Mouse (Mus musculus): ENCODE measurements at regions not wholly inside any gene's neighbourhood (a gene's known extent, or its start where the extent isn't known, plus 50 kb on each side); places are given as distances from the start of the nearest gene placed in this dataset.

DNA sequence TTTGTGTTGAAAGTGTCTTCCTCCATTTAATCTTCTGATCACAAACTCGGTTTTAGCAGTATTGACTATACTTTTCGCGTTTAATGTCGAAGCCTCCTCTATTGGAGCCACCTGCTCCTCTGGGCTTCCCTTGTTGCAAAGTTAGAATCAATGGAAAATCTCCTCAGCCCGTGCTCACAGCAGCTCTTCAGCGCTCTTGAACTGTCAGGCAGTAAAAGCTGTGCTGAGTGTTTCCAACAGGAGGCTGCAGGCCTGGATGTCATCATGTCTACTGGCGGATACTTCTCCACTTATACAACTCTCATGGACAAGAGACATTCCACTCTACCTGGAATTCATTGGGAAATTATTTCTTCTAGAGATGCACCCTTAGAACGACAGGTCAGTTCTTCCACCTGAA lies 380.4 kb upstream of the Crim1 start:
- DNase-seq (ENCODE audit: low spot score in 2 of 2): no peak

- DNase-seq (ENCODE audit: low spot score in 2 of 2): no peak
Observed at GRCm38 (mm10) chr17:77843949-77844348, 356.1 kb upstream of the Crim1 start.

DNA sequence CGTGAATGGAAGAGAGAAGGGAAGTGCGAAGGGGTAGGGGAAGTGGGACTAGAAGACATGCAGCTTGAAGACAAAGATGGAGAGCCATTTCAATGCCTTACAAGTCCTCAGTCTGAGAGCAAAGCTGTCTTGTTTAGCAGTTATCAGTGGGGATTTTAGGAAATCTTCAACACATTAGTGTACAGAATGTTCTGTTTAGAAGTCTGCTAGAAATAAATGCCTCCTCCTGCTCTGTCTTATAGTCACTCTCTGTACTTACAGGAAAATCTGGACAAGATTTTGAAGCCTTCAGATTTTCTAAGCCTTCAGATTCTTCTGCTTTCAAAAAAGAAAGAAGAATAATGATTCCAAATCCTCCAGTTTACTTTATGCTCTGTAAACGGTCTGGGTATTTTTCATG lies 325.6 kb upstream of the Crim1 start:
- no peak for DNase-seq (ENCODE audit: low spot score in 2 of 2)

- DNase-seq (ENCODE audit: low spot score in 2 of 2): no peak
Observed at GRCm38 (mm10) chr17:77877016-77877415, 323.0 kb upstream of the Crim1 start.

GRCm38 (mm10) chr17:77885150-77885549 lies 314.9 kb upstream of the Crim1 start:
- DNase-seq (ENCODE audit: low spot score in 2 of 2): no peak

DNA sequence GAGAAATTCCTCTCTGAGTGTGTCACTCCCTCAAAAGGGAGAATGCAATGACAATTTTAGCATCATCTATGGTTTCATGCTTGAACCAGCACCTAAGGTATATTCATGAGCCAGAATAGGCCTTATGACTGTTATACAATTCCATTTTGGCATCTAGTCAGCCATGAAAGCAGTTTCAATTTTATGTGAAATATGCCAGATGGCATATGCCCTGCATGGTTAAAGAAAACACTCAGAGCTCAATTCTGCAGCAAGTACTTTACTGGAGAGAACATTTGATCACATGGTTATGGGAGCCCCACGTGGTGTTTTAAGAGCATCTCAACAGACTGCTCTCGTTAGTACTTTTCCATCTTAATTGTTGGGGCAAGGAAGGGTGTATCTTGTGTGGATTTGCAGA lies 310.9 kb upstream of the Crim1 start:
- peak; percentile 10 to 53 for DNase-seq (ENCODE audit: low spot score in 2 of 2)

DNA sequence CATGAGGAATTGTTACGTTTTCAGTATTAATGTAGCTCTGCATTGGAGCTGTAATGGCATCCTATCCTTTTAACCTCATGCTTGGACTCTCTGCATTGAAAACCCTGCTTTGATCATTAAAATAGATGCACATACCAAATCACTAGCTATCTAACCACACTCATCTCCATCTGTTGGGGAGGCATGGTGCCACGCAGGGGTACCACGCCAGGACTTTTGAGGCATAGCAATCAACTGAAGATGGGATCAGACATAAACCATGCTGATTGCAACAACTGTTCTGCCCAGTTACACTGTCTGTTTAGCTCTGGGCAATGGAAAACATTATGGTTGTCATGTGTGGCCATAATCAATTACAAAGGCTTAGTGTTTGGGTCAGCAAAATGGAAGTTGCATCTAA lies 295.6 kb upstream of the Crim1 start:
- DNase-seq (ENCODE audit: low spot score in 2 of 2): no peak

GRCm38 (mm10) chr17:77913962-77914450 lies 286.0 kb upstream of the Crim1 start:
- DNase-seq (ENCODE audit: low spot score in 2 of 2): no peak

DNA sequence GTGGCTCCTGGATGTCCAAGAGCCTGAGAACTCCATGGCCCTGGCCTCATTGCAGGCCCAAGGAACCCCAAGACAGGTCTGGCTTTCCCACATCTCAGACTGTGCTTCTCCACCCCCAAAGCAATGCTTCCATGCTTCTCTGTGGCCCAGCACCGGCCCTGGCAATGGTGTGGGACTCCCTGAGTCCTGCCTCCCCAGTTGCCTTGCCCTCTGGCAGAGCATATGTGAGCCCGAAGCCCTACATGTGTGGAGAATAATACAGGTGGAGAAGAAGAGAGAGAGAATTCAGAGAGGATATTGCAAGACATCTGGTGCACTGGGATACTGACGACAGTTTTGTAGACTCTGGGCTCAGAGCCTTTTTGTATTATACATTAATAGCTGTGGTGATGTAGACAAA lies 269.8 kb upstream of the Crim1 start:
- no peak for DNase-seq (ENCODE audit: low spot score in 2 of 2)

GRCm38 (mm10) chr17:77930967-77931591 lies 269.0 kb upstream of the Crim1 start:
- no peak for DNase-seq (ENCODE audit: low spot score in 2 of 2)

DNA sequence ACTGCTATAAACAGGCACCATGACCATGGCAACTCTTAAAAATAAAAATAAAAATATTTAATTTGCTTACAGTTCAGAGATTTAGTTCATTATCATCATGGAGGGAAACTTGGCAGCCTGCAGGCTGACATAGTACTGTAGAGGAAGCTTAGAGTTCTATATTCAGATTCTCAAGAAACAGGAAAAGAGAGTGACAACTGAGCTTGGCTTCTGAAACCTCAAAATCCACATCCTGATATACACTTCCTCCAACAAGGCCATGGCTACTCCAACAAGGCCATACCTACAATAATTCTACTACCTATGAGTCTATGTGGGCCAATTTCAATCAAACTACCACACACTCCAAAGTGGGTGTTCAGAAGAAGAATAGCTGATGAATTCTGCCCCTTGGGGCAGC lies 266.9 kb upstream of the Crim1 start:
- no peak for DNase-seq (ENCODE audit: low spot score in 2 of 2)

DNA sequence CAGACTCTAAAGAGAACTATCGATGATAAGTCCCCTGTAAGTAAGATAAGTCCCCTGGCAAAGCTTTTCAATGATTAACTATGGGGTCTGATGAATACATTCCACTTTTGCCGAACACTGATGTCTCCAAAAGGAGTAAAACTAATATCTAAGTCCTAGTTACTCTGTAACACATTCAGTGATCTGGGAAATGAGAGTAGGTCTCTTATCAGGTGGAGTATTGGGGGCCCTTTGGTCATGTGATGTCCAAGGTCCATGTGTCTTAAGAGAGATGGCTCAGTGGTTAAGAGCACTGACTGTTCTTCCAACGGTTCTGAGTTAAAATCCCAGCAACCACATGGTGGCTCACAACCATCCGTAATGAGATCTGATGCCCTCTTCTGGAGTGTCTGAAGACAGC lies 242.0 kb upstream of the Crim1 start:
- no peak for DNase-seq (ENCODE audit: low spot score in 2 of 2)

GRCm38 (mm10) chr17:77961296-77961695 lies 238.8 kb upstream of the Crim1 start:
- no peak for DNase-seq (ENCODE audit: low spot score in 2 of 2)

- DNase-seq (ENCODE audit: low spot score in 2 of 2): no peak
Observed at GRCm38 (mm10) chr17:77963358-77963757, 236.7 kb upstream of the Crim1 start.

DNA sequence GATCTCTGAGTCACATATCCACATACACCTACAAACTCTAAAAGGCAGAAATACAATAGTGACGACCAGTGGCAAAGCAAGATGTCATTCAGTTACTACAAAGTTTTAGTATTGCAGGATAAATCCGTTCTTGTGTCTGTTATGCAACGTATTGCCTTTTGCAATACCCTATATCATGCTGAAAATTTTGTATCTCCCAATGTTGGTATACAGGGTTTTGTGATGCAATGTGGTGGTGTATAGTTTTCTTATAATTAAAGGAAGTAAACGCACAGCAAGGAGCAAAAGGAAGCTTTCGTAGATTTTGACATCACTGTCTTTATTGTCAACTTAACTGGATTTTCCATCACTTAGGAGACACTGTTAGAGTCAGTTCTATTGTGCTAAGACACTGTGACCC lies 231.5 kb upstream of the Crim1 start:
- no peak for DNase-seq (ENCODE audit: low spot score in 2 of 2)

- no peak for DNase-seq (ENCODE audit: low spot score in 2 of 2)
Observed at GRCm38 (mm10) chr17:77969187-77969586, 230.9 kb upstream of the Crim1 start.
